Mouse (Mus musculus): Measurements from ENCODE around the gene Fam50a. TPM values are rescaled to one million over a fixed set of nuclear protein-coding genes. Genes with fewer than 3 reads are reported as not detected.

The Fam50a gene
- 10 to 100 TPM; 45.7 to 49.8 TPM for total RNA-seq (2021)

DNA sequence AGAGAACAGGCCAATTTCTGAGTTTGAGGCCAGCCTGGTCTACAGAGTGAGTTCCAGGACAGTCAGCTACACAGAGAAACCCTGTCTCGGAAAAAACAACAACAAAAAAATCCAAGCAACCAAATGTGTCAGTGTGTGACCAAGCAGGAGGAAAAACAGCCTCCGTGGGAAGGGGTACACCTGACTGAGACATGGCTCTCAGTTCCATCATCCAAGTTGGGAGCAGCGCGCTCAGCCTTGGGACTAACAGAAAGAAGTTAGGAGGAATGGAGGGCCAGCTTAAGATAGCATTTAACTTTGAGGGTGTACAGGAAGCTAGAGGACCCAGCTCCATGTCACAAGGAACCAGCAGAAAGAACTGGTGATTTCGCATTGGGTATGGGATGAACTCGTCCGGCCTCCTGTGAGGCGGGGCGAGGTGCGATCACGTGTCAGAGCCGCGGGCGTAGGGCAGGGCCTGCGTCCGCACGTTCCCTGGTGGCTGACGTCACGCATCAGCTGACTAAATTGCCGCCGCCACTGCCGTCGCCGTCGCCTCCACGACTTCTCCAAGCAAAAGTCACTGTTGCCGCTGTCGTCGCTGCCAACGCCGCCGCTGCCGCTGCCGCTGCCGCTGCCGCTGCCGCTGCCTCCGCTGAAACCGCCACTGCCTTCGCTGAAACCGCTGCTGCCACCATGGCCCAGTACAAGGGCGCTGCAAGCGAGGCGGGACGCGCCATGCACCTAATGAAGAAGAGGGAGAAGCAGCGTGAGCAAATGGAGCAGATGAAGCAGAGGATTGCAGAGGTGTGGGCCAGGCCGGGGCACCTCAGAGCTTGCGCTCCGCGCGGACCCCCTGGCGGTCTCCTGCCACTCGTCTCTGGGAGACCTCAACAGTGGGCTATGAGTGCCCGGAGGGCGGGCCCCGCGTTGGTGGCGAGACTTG lies at the start of gene Fam50a:
Gene Fam50a, plus strand, starts transcription at position 494 of the 925 bp plus-strand sequence.
- peak; percentile 88 for DNase-seq
- intact Hi-C loops (cut with DNase I), result no loop called here

DNA sequence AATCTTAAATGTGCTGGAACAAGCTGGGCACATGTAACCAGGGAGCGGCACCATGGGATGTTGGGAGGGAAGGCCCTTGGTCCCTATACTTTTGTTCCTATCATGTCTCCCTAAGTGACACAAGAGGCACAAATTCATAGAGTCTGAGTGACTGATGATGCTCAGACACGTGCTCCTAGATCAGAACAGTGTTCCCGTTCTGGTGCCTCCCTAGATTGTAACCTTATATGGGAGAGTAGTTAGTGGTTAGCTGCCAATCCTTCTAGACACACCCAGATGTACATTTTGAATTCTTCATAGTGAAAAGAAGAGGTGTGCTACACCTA lies 43.1 kb upstream of the Fam50a start:
- DNase-seq, result no peak
- intact Hi-C loops (cut with DNase I), result loop anchor here (5.0 kb wide), 1 partner anchor 38 kb away; no protein-coding TSS in a partner anchor

DNA sequence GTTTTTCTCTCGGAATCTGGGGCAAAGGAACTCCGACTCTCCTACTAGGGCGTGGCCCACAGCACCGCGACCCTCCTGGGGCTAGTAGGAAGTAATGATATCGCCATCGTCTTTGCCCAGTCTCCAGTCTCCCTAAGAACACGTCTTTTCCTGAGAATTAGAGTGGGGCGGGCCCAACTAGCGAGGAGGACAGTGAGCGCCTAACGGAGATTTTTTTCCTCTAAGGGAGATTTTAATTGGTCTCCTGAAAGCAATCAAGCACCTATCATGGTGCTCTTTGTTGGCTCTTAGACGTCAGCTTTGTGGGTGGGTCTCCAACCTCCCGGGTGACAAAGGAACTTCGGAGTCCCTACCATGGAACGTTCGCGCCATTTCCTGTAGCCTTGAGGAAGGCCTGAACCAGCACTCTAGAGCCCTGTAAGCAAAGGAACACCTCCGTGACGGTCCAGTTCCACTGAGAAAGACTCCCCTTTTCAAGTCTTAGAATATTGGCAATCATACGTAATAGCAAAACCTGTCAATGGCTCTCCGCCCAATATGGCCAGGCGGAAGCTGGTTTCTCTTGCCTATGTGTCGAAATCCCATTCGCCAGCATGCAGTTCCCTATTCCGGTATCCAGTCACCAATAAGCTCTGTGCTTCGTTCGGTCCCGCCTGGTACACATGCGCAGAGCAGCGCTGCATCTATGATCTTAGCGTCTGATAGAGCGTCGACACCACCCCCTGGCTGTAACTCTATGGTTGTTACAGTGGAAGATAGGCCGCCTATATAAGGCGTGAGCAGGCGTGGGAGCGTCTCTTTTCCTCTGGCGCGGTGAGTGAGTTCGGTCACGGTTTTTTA lies 42.6 kb upstream of the Fam50a start, which contains the start of gene Rpl10:
Gene Rpl10, plus strand, starts transcription at position 751 of the 840 bp plus-strand sequence.
- intact Hi-C loops (cut with DNase I), result loop anchor here (5.0 kb wide), 1 partner anchor 37 kb away; no protein-coding TSS in a partner anchor
- DNase-seq, result peak; percentile 91

DNA sequence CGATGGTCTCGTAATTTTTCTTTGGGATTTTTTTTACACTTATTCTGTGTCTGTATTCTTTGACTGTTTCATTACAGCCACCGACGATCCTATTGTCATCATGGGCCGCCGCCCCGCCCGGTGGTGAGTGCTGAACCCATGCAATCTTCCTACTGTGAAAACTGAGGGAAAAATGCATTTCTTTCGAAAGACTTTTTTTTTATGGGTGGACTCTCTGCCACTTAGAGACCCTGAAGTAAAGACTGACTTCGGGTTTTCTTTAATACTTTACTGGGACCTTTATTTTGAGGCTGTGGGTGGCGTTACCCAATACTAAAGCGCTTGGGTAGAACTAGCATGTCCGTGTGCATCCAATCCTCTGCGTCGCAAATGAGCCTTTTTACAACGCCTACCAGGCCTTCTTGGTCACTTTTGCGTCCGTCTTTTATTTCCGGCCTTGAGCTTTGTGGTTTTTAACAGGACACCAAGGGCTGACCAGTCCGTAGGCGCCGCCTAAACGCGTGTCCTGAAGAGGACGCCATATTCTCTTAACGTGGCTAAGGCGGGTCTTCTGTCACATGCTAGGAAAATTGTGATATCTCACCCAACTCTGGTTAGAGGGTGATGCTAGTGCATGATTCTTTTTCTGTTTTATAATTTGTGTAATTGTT lies 41.8 kb upstream of the Fam50a start:
- DNase-seq, result no peak
- intact Hi-C loops (cut with DNase I), result loop anchor here (5.0 kb wide), 1 partner anchor 36 kb away; no protein-coding TSS in a partner anchor

DNA sequence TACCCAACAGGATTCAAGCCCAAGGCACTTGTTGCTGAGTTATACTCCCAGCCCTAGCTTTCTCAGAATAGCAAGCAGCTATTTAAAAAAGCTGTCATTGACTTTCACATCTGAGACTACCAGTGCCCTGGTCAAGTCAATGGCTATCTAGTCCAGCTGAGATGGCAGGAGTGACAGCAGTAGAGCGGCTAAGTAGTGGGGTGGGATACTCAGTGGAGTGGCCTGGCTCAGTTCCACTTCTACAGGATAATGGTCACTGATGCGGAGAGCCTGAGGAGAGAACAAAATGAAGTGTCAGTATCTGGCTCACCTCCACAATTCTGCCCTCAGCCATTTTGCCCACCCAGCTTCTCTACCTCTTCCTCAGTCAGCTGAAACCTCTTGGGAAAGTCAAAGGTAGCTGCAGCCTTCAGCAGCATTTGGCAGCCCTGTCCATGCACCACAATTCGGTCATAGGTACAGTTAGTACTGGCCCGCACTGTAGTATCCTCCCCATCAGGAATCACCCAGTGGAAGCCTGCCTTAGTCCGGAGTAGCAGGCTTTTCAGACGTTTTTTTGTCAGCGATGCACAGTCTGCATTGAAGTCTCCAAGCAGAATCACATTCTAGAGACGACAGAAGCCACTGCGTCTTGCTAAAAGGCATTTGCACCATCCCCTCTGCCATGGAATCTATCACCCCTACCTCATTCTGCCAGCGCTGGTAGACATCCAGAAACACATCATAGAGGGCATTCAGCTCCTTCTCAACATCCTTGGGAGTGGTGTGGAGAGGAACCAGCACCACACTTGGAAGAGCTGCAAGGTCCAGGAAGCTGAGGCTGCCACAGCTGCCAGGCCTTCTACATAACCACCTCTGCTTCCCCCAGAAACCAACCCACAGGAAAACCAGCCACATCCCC lies 39.2 kb upstream of the Fam50a start:
- intact Hi-C loops (cut with DNase I), result loop anchor here (5.0 kb wide), 1 partner anchor 34 kb away; no protein-coding TSS in a partner anchor

DNA sequence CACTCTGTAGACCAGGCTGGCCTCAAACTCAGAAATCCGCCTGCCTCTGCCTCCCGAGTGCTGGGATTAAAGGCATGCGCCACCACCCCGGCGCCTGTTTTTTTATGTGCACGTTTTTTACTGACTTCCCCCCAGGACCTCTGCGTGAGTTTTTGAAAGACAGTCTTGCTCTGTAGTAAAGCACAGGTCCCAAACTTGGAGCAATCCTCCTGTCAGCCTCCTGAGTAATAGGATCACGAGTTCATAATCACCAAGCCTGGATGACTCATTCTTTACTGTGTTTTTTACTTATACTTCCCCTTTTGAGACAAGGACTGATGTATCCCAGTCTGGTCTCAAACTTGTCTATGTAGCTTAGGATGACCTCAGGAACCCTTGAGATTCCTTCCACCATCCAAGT lies 34.9 kb upstream of the Fam50a start:
- no peak for DNase-seq
- intact Hi-C loops (cut with DNase I), result no loop called here

More for the DNA sequence above, 39.2 kb upstream of the Fam50a start:
- no peak for DNase-seq

DNA sequence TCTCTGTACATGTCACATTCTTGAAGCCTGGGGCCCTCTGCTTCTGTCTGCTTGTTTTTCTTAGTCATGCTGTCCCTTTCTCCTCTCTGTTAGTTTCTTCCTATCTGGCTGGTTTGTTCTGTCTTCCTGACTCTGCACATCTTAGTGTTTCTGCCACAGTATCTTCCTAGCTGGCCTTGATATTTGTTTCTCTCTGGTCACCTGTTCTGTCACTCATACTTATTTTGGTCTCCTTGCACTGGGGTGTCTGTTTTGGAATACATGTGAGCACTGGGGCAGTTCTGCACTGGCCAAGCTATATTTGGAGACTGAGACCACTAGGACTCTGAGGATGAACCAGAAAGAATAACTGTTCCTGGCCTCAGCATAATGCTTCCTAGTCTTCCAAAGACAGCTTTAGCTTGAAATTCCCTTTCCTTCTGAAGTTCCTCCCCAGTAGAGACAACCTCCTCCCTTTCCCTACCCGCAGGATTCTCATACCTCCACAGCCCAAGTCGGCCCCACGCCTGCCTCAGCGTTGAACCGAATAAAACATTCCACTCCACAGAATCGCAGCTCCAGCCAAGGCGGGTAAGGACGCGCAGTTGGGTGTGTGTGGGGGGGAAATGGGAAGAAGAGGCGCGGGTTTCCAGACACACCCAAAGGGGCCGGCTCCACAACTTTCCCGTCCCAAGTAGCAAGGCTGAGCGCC lies 31.6 kb upstream of the Fam50a start:
- DNase-seq, result no peak
- intact Hi-C loops (cut with DNase I), result no loop called here

DNA sequence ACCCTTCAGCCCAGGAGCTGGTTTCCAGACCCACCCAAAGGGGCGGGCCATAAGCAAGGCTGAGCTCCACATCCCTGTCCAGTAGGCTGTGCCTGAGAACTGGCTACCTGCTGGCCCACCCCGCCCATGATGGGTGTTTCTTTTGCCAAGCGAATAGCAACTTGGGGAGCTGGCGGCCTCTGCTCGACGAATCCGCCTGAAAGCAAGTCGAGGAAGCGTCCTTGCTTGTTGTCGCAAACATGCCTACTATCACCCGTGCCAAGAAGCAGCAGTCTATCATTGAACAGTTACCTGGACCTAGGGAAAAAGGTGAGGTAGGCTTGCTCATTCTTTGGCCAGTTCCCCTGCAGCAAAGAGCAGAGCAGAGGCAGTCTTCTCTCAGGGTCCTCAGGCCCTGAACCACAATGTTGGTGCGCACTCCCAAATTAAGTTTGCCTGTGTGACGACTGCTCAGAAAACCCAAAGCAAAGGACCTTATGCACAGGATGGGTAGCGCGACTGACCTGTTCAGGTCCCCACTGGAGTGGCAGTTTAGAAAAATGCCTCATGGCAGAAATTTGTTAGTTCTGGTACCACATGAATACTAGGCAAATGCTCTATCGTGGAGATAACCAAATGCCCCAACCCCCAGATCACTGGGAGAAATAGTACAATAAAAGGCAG lies 31.0 kb upstream of the Fam50a start, which contains the start of the genes Taz and Dnase1l1:
Gene Taz, plus strand, starts transcription at position 181 of the 663 bp plus-strand sequence.
Gene Dnase1l1, minus strand, starts transcription at position 606 of the 663 bp plus-strand sequence.
- DNase-seq, result peak; percentile 63
- intact Hi-C loops (cut with DNase I), result no loop called here

DNA sequence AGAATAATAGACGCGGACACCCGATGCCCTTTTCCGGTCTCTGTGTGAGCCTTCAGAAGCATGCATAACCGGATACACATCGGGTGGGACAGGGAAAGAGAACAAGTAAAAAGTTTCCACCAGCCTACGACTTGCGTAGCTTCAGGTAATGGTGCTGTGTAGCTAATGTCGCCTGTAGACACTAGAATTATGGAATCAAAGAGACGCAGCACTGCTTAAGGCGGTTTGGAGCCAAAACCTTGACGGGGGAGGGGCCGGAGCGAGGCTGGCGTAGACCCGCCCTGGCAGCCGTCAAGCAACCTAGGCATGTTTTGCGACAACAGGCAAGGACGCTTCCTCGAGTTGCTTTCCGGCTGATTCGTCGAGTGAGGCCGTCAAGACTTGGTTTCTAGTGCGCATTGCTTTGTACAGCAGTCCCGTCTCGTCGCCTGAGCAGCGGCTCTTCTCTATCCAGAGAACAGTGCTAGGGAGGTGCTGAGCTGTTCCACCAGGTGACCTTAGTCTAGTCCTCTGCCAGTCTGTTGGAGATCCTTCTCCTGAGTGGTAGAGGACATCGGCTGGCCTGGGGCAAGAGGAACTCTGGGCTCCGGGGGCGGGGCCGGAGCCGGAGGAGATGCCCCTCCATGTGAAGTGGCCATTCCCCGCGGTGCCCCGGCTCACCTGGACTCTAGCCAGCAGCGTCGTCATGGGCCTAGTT lies 30.3 kb upstream of the Fam50a start:
- intact Hi-C loops (cut with DNase I), result no loop called here
- peak; percentile 86 for DNase-seq

DNA sequence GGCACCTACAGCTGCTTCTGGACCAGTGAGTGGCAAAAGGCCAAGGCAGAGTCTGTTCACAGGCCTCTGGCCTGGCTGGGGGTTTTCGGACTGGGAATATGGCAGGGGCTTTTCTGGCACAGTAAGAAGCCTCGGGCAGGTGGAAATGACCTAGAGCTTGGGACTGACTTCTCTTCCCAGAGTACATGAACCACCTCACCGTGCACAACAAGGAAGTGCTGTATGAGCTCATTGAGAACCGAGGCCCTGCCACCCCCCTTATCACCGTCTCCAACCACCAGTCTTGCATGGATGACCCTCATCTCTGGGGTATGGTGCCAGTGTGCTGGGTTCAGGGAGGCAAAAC lies 29.8 kb upstream of the Fam50a start:
- intact Hi-C loops (cut with DNase I), result no loop called here
- no peak for DNase-seq

DNA sequence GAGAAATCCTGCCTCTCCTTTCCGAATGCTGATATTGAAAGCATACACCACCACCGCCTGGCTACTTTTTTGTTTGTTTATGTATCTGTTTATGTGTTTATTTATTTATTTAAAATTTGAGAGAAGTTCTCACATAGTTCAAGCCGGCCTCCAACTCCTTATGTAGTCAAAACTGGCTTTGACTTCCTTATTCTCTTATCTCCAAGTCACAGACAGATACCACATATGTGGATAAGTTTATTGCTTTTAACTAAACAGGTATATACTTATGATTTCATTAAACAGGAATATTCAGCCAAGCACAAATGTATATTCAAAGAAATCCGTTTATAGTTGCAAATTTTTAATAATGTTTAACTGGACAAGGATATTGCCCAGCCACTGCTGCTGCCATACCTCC lies 19.4 kb upstream of the Fam50a start:
- intact Hi-C loops (cut with DNase I), result no loop called here
- DNase-seq, result no peak

DNA sequence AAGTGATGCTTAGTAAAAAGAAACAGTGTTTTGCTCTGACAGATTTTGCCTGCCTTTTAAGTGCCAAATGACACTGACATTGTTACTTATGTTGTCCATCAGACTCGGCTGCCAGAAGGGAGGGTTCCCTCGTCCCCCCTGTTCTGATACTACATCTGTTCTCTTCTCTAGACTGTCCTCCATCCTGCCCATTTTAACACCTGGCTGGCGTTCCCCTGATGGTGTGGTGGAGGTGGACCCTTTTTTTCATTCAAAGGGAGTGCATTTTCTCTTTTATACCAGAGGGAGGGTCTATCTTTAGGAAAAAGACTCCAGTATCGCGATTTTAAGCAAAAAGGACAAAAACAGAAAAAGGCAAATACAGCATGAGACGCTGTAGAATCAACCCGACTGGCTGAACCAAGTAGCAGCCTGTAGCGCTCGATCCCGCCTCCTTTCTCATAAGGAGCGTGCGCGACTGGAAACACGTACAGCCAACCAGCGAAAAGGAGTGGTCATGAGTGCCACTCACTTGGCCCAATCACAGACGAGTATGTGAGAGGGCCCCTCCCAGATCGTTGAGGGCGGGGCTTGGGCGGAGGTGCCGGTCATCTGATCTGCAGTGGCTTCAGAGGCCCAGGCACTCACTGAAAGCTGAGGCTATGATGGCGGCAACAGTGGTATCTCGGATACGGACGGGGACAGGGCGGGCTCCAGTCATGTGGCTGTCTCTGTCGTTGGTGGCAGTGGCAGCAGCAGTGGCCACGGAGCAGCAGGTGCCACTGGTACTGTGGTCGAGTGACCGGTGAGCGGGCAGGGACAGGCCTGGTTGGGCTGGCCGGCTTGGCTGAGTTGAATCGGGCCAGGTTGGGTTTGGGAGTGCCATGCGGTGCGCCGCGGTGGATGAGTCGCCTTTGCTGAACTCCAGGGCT lies 16.0 kb upstream of the Fam50a start, which contains the start of gene Atp6ap1:
Gene Atp6ap1, plus strand, starts transcription at position 560 of the 911 bp plus-strand sequence.
- DNase-seq, result peak; percentile 94
- intact Hi-C loops (cut with DNase I), result no loop called here

DNA sequence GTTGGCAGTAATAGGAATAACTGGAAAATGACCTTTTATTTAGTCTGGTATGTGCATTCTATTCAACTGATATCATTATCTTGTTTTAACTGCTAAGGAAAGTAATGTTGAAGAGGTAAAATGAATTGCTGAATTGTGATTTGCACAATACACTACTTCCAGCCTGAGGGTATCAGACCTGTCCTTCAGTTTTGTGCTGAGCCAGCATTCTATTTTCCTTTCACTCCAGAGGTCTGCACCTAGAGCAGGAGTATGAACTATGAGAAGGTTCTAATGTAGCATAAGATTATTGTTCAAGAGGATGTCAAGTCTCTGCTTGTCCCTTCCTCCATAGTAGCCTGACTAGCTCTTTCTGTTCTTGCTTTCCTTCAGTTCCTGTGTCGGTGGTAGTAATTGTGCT lies 14.5 kb upstream of the Fam50a start:
- DNase-seq, result no peak
- intact Hi-C loops (cut with DNase I), result no loop called here

DNA sequence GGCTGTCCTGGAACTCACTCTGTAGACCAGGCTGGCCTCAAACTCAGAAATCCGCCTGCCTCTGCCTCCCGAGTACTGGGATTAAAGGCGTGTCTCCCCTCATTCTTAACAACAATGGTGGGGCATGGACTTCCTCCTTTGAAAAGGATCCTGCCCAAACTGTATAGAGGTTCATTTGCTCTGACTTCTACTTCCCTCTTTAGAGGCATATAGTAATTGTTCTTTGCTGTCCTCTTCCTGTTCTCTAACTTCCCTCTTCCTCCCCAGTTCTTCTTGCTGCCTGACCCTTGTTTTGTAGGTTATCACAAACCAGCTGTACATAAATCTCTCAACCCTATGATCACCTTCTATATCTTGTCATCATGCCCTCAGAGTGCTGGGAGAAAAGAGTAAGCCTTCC lies 13.1 kb upstream of the Fam50a start:
- intact Hi-C loops (cut with DNase I), result no loop called here
- no peak for DNase-seq

DNA sequence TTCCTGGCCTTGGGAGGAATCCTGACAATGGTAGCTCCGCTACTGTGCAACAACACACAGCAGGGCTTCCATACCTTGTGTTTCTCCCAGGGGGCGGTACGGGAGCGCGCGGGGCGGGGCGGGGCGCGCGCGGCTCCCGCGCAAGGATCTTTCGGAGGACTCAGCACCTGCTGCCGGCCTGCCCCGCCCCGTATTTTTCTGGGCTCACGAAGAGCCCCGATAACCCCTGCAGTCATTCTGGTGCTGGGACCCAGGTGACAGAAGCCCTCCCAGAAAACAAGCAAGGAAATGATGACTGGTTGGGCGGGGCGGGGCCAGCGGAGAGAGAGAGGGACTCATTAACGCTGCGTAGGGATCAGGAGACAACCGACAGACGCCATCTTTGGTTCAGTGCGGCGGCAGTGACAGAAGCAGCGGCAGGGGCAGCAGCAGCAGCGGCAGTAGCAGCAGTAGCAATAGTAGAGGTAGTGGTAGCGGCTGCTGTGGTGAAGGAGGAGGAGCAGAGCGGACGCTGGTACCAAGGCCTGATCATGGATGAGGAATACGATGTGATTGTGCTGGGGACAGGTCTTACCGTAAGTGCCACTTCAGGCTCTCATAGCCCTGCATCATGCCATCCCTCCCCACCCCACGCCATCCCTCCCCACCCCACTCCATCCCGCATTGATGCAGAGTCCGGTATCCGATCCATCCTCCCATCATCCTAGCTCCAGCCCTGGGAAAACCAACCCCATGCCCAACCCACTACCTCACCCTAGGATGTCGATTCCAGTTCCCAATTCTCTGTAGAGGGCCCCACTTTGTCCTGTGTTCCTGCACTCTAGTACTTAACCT lies 7.7 kb upstream of the Fam50a start, which contains the start of gene Gdi1:
Gene Gdi1, plus strand, starts transcription at position 132 of the 834 bp plus-strand sequence.
- intact Hi-C loops (cut with DNase I), result loop anchor here (5.0 kb wide), 1 partner anchor 33 kb away; the partner anchor contains the start of gene Rpl10
- peak; percentile 70 for DNase-seq

DNA sequence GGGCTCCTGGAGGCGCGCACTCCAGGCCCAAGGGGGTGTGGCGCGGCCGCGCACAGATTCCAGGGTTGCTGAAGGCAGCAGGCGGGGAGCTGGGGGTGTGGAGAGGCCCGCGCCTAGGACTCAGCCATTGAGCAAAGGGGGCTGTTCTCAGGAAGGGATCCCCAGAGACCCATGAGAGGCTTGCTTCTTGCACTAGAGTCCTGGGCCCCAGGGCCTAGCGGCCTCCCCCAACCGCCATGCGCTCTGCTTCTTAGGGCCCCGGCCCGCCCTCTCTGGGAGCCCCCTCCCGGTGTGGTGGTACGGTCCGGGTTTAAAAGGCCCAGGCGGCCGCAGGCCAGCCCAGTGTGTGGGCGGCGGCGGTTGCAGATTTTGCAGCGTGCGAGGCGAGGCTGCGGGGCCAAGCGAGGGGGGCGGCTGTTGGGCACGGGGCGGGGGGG lies 15.9 kb downstream of the Fam50a start, which contains the start of gene Plxna3:
Gene Plxna3, plus strand, starts transcription at position 342 of the 437 bp plus-strand sequence.
- intact Hi-C loops (cut with DNase I), result loop anchor here (5.0 kb wide), 1 partner anchor 64 kb away; the partner anchor contains the start of genes Fam3a and Ikbkg

More for the DNA sequence above, 15.9 kb downstream of the Fam50a start, which contains the start of gene Plxna3:
- peak; percentile 72 for DNase-seq

All from left cerebral cortex, postnatal 4 days (tissue).